Mouse (Mus musculus): ENCODE measurements around the gene Add3.

DNA sequence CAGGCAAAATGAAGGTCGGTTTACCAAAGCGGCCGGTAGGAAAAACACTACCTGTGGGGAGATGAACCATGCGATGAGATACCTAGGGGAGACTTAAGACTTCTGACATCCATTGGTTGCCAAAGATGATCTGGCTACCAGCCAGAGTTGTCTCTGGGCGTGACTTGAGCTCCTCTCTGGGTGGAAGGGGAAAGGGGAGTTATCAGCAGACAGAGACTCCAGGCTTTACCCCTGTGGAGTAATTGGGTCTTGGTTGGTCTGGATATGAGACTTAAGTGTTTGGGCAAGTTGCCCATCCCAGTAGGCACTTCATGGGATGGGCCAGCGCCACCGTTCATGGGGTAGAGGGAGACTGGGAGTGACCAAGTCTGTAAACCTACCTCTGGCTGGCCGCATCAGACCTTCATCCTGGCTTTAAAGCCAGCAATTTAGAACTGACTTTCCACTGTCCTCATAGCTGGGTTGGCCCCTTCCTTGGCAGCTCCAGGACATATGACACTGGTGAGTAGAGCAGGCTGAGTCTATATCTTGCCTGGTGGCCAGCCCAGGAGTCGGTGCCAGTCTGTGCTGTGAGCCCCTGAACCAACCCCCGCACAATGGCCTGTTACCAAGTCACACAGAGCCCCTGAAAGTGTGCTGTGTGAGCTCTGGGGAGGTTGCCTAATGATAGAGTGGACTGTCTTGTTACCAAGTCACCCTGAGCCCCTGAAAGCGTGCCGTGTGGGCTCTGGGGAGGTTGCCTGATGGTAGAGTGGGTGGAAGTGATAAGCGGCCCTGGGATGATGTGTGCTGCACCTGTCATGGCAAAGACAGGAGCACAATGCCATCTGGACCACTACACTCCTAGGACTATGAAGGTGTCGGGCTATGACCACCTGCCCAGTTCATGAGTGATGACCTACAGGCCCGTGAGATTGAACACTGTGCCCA, 117.7 kb downstream of the Add3 start:
- TF ChIP-seq CTCF (IDR thresholded peaks at IDR 0.05; ENCODE audit: low read depth) = no peak
- no peak for TF ChIP-seq EP300 (optimal IDR thresholded peaks at IDR 0.05)
